Mouse (Mus musculus) megakaryocyte, embryonic 14.5 days (primary cell): ENCODE results near the gene Gpnmb.

Source experiments
- FLI1 ChIP-seq: IDR thresholded peaks from 2 replicates; pipeline ENCODE4 v1.6.1; 2012; ENCODE audit warnings: low read length, inconsistent platforms, mixed read lengths
- GATA1 ChIP-seq: IDR thresholded peaks from 3 replicates; pipeline ENCODE4 v1.6.1; 2012; ENCODE audit warnings: mixed read lengths, low read length, inconsistent platforms, borderline replicate concordance

GRCm38 (mm10) chr6:49048395-49048794 lies 12.0 kb downstream of the Gpnmb start:
- TF ChIP-seq GATA1 (no peak), FLI1 (no peak)
